Mouse (Mus musculus): Measurements from ENCODE around the gene Frmd4a. TPM values are rescaled to one million over a fixed set of nuclear protein-coding genes. Genes with fewer than 3 reads are reported as not detected.

Gene Frmd4a
- total and polyA plus RNA-seq, 3 experiments, result 32.6 to 55.7 (median 43.6) TPM

- H3K27me3 ChIP-seq (ENCODE audit: insufficient read depth, low read length), result peaks cover 10% of the 10 kb centered on the region
- H3K9me3 ChIP-seq (replicated peaks), result no peaks in the 10 kb centered on the region
- DNase-seq (ENCODE audit: low spot score), result no peak
- no peak for TF ChIP-seq GATA2 (IDR thresholded peaks at IDR 0.05; ENCODE audit: borderline replicate concordance, low read depth, low read length)
- TF ChIP-seq TAL1 (conservative IDR thresholded peaks at IDR 0.05; ENCODE audit: low read depth, low read length), result no peak
- no peak for TF ChIP-seq CTCF (IDR thresholded peaks at IDR 0.05; ENCODE audit: low read depth, low read length)
- no peak for TF ChIP-seq GATA1 (IDR thresholded peaks at IDR 0.05; ENCODE audit: borderline replicate concordance, low read length)
- no peak for ATAC-seq (ENCODE audit: extremely low read depth, insufficient number of reproducible peaks, low FRiP score, poor library complexity, severe bottlenecking)
- no peak overlapping the region for H3K4me3 ChIP-seq (ENCODE audit: low read depth, low read length)
- no peaks in the 10 kb centered on the region for H3K4me1 ChIP-seq (ENCODE audit: insufficient read depth, low read depth, low read length)
- H3K36me3 ChIP-seq (replicated peaks), result no peaks in the 10 kb centered on the region
Observed at GRCm38 (mm10) chr2:4499916-4500315, 482.4 kb downstream of the Frmd4a start.

GRCm38 (mm10) chr2:4501257-4502027, 483.9 kb downstream of the Frmd4a start:
- no peaks in the 10 kb centered on the region for H3K4me1 ChIP-seq (ENCODE audit: insufficient read depth, low read depth, low read length)
- H3K36me3 ChIP-seq (replicated peaks), result no peaks in the 10 kb centered on the region
- ATAC-seq (ENCODE audit: extremely low read depth, insufficient number of reproducible peaks, low FRiP score, poor library complexity, severe bottlenecking), result no peak
- no peak overlapping the region for H3K4me3 ChIP-seq (ENCODE audit: low read depth, low read length)
- DNase-seq (ENCODE audit: low spot score), result no peak
- no peaks in the 10 kb centered on the region for H3K9me3 ChIP-seq (replicated peaks)
- TF ChIP-seq GATA1 (IDR thresholded peaks at IDR 0.05; ENCODE audit: borderline replicate concordance, low read length) (no peak), CTCF (IDR thresholded peaks at IDR 0.05; ENCODE audit: low read depth, low read length) (no peak), GATA2 (IDR thresholded peaks at IDR 0.05; ENCODE audit: borderline replicate concordance, low read depth, low read length) (no peak), POLR2AphosphoS5 (IDR thresholded peaks at IDR 0.05; ENCODE audit: insufficient replicate concordance, low read depth, low read length) (no peak), TAL1 (conservative IDR thresholded peaks at IDR 0.05; ENCODE audit: low read depth, low read length) (no peak)
- H3K27me3 ChIP-seq (ENCODE audit: insufficient read depth, low read length), result peaks cover 15% of the 10 kb centered on the region

- Histone ChIP-seq H3K4me1 (ENCODE audit: insufficient read depth, low read depth, low read length) (no peaks in the 10 kb centered on the region), H3K36me3 (replicated peaks) (no peaks in the 10 kb centered on the region), H3K9me3 (replicated peaks) (no peaks in the 10 kb centered on the region), H3K27me3 (ENCODE audit: insufficient read depth, low read length) (peaks cover 13% of the 10 kb centered on the region), H3K4me3 (ENCODE audit: low read depth, low read length) (no peak overlapping the region)
- DNase-seq (ENCODE audit: low spot score) (no peak), ATAC-seq (ENCODE audit: extremely low read depth, insufficient number of reproducible peaks, low FRiP score, poor library complexity, severe bottlenecking) (no peak)
- TF ChIP-seq POLR2AphosphoS5 (IDR thresholded peaks at IDR 0.05; ENCODE audit: insufficient replicate concordance, low read depth, low read length), result no peak
Observed at GRCm38 (mm10) chr2:4504413-4504812, 486.9 kb downstream of the Frmd4a start.

DNA sequence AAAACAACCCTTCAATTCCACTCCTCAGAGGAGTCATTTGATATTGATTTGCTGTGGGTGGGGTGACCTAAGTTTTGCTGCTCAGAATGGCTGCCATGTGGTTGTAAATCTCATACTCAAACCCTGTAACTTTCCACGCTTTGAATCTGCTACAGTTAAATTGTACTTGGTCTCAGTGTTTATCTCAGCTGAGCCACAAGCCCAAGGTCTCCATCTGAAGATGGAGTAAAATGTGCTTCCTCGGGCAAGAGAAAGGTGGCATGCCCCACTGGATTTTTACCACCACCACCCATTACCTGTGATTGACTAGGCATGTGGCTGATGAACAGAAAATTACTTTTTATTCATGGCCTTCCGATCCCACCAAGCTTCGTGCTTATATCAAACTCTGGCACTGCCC, 488.2 kb downstream of the Frmd4a start:
- DNase-seq (ENCODE audit: low spot score), result no peak
- Histone ChIP-seq H3K36me3 (replicated peaks) (no peaks in the 10 kb centered on the region), H3K4me3 (ENCODE audit: low read depth, low read length) (no peak overlapping the region), H3K27me3 (ENCODE audit: insufficient read depth, low read length) (peaks cover 15% of the 10 kb centered on the region), H3K9me3 (replicated peaks) (no peaks in the 10 kb centered on the region), H3K4me1 (ENCODE audit: insufficient read depth, low read depth, low read length) (no peaks in the 10 kb centered on the region)
- ATAC-seq (ENCODE audit: extremely low read depth, insufficient number of reproducible peaks, low FRiP score, poor library complexity, severe bottlenecking), result no peak
- TF ChIP-seq CTCF (IDR thresholded peaks at IDR 0.05; ENCODE audit: low read depth, low read length) (no peak), TAL1 (conservative IDR thresholded peaks at IDR 0.05; ENCODE audit: low read depth, low read length) (no peak), GATA2 (IDR thresholded peaks at IDR 0.05; ENCODE audit: borderline replicate concordance, low read depth, low read length) (no peak), POLR2AphosphoS5 (IDR thresholded peaks at IDR 0.05; ENCODE audit: insufficient replicate concordance, low read depth, low read length) (no peak), GATA1 (IDR thresholded peaks at IDR 0.05; ENCODE audit: borderline replicate concordance, low read length) (no peak)

DNA sequence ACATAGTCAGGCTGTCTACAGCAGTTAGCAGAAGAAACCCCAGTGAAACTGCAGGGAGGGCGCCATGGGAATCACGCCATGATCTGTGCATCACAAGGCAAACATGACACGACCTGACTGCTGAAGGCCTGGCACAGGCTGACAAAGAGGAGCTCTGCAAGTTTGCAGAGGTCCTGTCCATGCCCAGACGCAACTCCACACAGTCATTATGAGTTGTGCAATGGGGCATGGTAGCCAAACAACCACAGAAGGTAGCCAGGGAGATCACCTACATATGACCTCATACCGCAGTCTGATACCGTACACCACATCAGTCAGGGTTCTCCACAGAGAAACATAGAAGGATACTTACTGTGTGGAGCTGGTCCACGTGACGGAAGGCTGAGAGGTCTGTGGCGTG, 489.1 kb downstream of the Frmd4a start:
- Histone ChIP-seq H3K4me1 (ENCODE audit: insufficient read depth, low read depth, low read length) (no peaks in the 10 kb centered on the region), H3K27me3 (ENCODE audit: insufficient read depth, low read length) (peaks cover 18% of the 10 kb centered on the region), H3K36me3 (replicated peaks) (no peaks in the 10 kb centered on the region), H3K9me3 (replicated peaks) (no peaks in the 10 kb centered on the region), H3K4me3 (ENCODE audit: low read depth, low read length) (no peak overlapping the region)
- ATAC-seq (ENCODE audit: extremely low read depth, insufficient number of reproducible peaks, low FRiP score, poor library complexity, severe bottlenecking) (no peak), DNase-seq (ENCODE audit: low spot score) (no peak)
- no peak for TF ChIP-seq TAL1 (conservative IDR thresholded peaks at IDR 0.05; ENCODE audit: low read depth, low read length)

DNA sequence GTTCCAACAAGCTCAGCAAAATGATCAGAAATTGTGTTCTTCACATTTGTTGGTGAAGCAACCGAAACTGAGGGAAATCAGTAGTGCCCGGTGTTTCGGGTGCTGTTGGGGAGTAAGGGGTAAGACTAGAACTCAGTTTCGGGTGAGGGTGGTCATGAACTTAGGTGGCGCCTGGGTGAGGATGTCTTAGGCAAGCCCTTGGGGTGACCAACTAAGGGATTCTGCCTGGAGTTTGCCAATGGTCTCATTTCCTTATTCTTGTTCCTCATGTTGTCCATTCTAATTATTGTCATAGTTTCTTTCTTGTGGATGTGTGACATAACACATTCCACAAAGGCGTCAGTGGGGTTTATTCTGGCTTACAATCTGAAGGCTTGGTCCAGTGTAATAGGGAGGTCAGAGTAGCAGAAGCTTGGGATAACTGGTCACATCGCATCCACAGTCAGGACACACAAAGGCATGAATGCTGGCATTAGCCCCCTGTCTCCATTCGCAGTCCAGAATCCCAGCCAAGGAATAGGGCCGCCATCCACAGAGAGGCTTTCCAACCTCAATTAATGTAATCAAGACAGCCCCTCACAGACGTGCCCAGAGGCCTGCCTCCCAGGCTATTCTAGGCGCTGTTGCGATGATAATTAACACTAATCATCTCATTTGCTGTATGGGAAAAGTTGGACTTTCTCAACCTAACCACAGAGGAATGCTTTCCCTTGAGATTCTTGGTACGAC, 490.5 kb downstream of the Frmd4a start:
- H3K27me3 ChIP-seq (ENCODE audit: insufficient read depth, low read length), result peaks cover 20% of the 10 kb centered on the region
- no peak overlapping the region for H3K4me3 ChIP-seq (ENCODE audit: low read depth, low read length)
- no peak for DNase-seq (ENCODE audit: low spot score)
- H3K36me3 ChIP-seq (replicated peaks), result no peaks in the 10 kb centered on the region
- no peak for TF ChIP-seq GATA2 (IDR thresholded peaks at IDR 0.05; ENCODE audit: borderline replicate concordance, low read depth, low read length)
- TF ChIP-seq GATA1 (IDR thresholded peaks at IDR 0.05; ENCODE audit: borderline replicate concordance, low read length), result no peak
- no peak for TF ChIP-seq CTCF (IDR thresholded peaks at IDR 0.05; ENCODE audit: low read depth, low read length)
- no peak for TF ChIP-seq POLR2AphosphoS5 (IDR thresholded peaks at IDR 0.05; ENCODE audit: insufficient replicate concordance, low read depth, low read length)
- no peak for TF ChIP-seq TAL1 (conservative IDR thresholded peaks at IDR 0.05; ENCODE audit: low read depth, low read length)
- no peaks in the 10 kb centered on the region for H3K9me3 ChIP-seq (replicated peaks)
- ATAC-seq (ENCODE audit: extremely low read depth, insufficient number of reproducible peaks, low FRiP score, poor library complexity, severe bottlenecking), result no peak
- no peaks in the 10 kb centered on the region for H3K4me1 ChIP-seq (ENCODE audit: insufficient read depth, low read depth, low read length)

Data from G1E (cell line).